Mouse (Mus musculus): Measurements from ENCODE around the gene Rab5a. TPM values are rescaled to one million over a fixed set of nuclear protein-coding genes. Genes with fewer than 3 reads are reported as not detected.

Gene Rab5a
- total RNA-seq, 2 experiments from 2014 or later: 60.9 to 65.5 TPM

DNA sequence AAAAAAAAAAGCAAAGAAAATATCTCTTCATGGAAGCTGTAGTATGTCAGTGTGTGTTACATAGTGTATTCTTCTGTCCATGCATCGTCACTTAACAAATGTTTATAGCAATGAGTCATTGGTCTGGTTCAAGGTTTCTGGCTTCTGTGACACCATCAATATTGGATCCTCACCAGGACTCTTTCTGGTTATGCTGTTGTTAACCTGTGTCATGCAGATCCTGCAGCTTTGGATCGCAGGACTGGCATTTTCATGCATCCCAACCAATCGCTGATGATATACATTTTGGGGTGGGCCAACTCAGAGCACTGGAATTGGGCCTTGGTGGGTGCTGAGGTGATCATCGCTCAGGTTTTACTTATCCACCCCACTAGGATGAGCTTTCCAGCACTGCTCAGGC, 63.5 kb downstream of the Rab5a start:
- no peak for DNase-seq (ENCODE audit: low spot score in 2 of 2)

DNA sequence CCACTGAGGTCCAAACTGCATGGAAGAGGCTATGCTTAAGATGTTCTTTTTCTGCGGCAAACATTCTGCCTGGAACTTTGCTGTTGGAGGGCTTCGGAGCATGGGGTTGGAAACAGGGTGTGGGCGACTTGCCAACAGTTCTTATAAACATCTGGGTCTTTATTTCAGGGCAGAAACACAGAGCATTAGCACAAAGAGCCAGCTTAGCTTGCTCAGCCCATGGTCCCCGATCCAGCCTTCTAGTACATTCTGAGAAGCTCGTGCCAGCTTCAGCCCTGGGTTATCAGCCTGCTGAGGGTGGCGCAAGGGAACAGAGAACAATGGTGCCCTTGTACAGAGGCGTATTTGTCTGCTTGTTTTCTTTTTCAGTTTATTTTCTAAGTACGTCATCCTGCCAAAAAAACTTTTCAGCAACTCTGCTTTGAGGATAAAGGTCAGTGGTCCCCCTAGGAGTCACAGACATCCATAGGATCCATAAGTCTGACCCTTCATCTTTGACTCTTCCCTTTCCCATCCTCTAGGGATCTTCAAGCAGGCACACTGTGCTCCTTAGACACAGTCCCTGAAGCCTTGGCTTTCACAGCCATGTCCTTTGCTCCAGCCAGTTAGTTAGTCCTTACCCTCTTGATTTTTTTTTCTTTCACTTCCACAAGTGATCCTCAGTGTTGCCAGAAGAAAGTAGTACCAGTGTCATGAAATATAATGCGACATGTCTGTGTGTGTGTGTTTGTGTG, 64.7 kb downstream of the Rab5a start:
- DNase-seq (ENCODE audit: low spot score in 2 of 2): peak in 1 of 2 experiments; percentile 48

DNA sequence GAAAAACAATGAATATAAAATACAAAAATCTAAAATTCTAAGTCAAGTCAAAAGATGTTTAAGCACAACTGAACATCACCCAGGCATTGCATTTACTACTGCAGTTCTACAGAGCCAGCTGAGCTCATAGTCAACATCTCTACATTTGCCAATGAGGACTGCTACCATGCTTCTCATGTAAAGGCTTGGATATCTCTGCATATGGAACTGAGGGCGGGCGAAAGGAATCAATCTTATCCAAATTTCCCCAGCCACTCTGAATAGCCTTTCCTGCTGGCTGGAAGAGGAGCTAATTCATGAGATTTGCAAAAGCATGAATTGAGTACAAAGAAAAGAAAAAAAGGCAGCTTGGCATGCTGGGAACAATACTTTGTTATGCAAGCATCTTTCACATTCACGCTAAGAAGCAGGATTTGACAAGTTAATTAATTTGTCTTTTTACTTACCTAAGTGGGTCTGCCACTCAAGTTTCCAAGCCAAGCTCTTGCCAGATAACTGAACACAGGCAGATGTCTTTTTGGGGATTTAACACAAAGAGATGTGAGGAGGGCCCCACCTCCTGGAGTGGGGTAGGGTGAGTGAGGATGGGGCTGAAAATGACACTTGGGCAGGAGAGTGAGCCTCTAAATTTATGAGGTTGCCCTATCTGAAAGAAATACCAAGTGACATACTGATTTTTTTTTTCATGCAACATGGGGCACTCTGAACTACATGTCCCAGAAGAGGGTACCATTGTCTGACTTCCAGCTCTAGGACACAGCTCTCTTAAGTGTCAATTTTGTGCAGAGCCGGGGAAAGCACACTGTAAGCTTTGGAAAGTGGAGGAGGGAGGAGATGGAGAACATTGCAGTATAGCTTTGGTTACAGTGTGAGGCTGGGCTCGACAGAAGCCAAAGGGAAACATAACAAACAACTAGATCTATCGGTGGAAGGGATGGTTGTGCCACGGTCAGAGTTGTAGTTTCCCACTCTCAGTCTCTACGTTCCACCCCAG, 72.6 kb downstream of the Rab5a start:
- no peak for DNase-seq (ENCODE audit: low spot score in 2 of 2)

DNA sequence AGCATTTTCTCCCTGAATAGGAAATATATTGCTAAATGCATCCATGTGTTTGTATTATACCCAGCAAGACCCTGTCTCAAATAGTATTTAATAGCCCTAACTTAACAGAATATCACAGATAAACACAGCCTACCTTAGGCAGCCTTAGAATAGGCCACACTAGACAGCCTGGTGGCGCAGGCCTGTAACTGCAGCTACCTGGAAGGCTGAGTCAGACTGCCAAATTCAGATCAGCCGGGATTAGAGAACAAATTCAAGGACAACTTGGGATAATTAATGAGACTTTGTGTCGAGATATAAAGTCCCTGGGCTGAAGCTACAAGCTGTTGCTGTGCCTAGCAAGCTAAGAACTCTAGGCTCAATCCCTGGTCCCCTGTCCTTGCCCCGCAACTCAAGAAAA, 75.1 kb downstream of the Rab5a start:
- DNase-seq (ENCODE audit: low spot score in 2 of 2): no peak

DNA sequence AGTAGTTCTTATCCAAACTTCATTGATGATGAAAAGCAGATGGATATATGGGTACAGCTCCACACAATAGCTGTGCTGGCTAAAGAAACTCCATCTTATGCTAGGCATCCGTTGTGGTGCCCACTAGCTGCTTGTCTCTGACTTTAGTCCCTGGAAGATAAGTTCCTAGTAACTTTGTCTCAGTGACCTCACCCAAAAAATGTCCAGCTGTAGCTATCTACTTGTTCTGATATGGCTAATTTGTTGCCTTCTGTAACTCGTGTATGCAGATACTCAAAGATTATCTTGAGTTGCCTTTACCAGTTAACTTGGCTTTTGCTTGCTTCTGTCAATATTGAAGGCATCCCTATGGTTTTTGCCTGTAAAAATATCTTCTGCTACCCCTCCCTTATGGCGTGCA, 75.8 kb downstream of the Rab5a start:
- no peak for DNase-seq (ENCODE audit: low spot score in 2 of 2)

Other genes starting within 250 kb of the Rab5a start
- under 1 TPM; 0.70 to 0.78 TPM for gene Efhb, start 15.9 kb upstream of the Rab5a start, total RNA-seq (2021)
- gene Pp2d1, start 60.2 kb downstream of the Rab5a start, total RNA-seq (2021): not detected
- 10 to 100 TPM; 31.8 to 38.8 TPM for gene Kat2b, start 87.6 kb downstream of the Rab5a start, total RNA-seq (2021)
- gene Sgo1, start 210.1 kb downstream of the Rab5a start, total RNA-seq (2021): 1 to 10 TPM; 4.6 to 7.0 TPM